Mouse (Mus musculus) liver, embryonic 12.5 days (tissue): Measurements from ENCODE around the gene Tmem139. TPM values are rescaled to one million over a fixed set of nuclear protein-coding genes. Genes with fewer than 3 reads are reported as not detected.

Experiments used
- ATAC-seq: fragments of 200-750 bp; cut with Nextera tagmentation; 2 replicates; pipeline ENCODE4 v1.8.0; 2017; ENCODE audit warnings: moderate number of reproducible peaks, mild to moderate bottlenecking, moderate library complexity
- H3K27ac ChIP-seq: fragments of 300-500 bp; sonication (generic); 2 replicates; pipeline ENCODE4 v1.5.1; 2016; ENCODE audit warnings: mild to moderate bottlenecking
- H3K27me3 ChIP-seq: fragments of 300-500 bp; sonication (generic); replicated peaks from 2 replicates; pipeline ENCODE4 v1.6.1; 2016; ENCODE audit warnings: mild to moderate bottlenecking, moderate library complexity
- H3K36me3 ChIP-seq: fragments of 300-500 bp; sonication (generic); 2 replicates; pipeline ENCODE4 v1.6.1; 2016; ENCODE audit warnings: mild to moderate bottlenecking, moderate library complexity
- H3K4me1 ChIP-seq: fragments of 300-500 bp; sonication (generic); 2 replicates; pipeline ENCODE4 v1.6.1; 2016
- H3K4me2 ChIP-seq: fragments of 300-500 bp; sonication (generic); 2 replicates; pipeline ENCODE4 v1.6.1; 2016; ENCODE audit warnings: mild to moderate bottlenecking, moderate library complexity
- H3K4me3 ChIP-seq: fragments of 300-500 bp; sonication (generic); 2 replicates; pipeline ENCODE4 v1.5.1; 2016; ENCODE audit warnings: mild to moderate bottlenecking, moderate library complexity
- H3K9ac ChIP-seq: fragments of 300-500 bp; sonication (generic); 2 replicates; pipeline ENCODE4 v1.6.1; 2016; ENCODE audit warnings: mild to moderate bottlenecking, moderate library complexity
- H3K9me3 ChIP-seq: fragments of 300-500 bp; sonication (generic); replicated peaks from 2 replicates; pipeline ENCODE4 v1.6.1; 2016; ENCODE audit warnings: mild to moderate bottlenecking, moderate library complexity
- WGBS: fragments of 180-500 bp; shearing (Covaris S2); methylation state at CpG from one replicate; pipeline ENCODE4 v1.1.7; 2016; ENCODE audit not compliant: insufficient replicate concordance; 5-methylcytosine and 5-hydroxymethylcytosine counted together
- polyA plus RNA-seq: library from polyadenylated mRNA; unstranded; fragments of >200 nt; fragmentation: Nextera tagmentation; extraction: Ambion mirVana; gene quantifications from 2 replicates; pipeline ENCODE4 v1.2.1, GENCODE M21; 2016

The Tmem139 gene
- polyA plus RNA-seq, result not detected in 2 replicates

- H3K9me3 ChIP-seq, result no peaks in the 10 kb centered on the region
- peak within 1 kb of the TSS; percentile 12; the same call in 1 of the 2 replicates for H3K9ac ChIP-seq
- peaks cover 31% of the 10 kb centered on the region for H3K4me1 ChIP-seq
- no peak within 1 kb of the TSS for H3K27ac ChIP-seq
- 32% methylated on average over 20 of the region's 20 CpGs for WGBS
- no peaks in the 10 kb centered on the region for H3K36me3 ChIP-seq
- no peak for ATAC-seq
- no peak within 1 kb of the TSS for H3K4me3 ChIP-seq
- peaks cover 18% of the 10 kb centered on the region; the same call in 1 of the 2 replicates for H3K27me3 ChIP-seq
- H3K4me2 ChIP-seq, result peak within 1 kb of the TSS; percentile 19
Measured at GRCm38 (mm10) chr6:42261524-42262170, at the start of gene Tmem139. Gene Tmem139, plus strand, starts transcription at chr6:42261970.

GRCm38 (mm10) chr6:42215028-42215427 lies 46.7 kb upstream of the Tmem139 start, which contains the start of gene Tas2r144:
Gene Tas2r144, plus strand, starts transcription at chr6:42215328.
- H3K36me3 ChIP-seq, result no peaks in the 10 kb centered on the region
- no peaks in the 10 kb centered on the region for H3K4me1 ChIP-seq
- no peak within 1 kb of the TSS for H3K4me2 ChIP-seq
- WGBS, result 50% methylated on average over 2 of the region's 2 CpGs
- no peaks in the 10 kb centered on the region for H3K9me3 ChIP-seq
- H3K27ac ChIP-seq, result no peak within 1 kb of the TSS
- ATAC-seq, result no peak
- no peaks in the 10 kb centered on the region for H3K27me3 ChIP-seq
- no peak within 1 kb of the TSS for H3K9ac ChIP-seq
- H3K4me3 ChIP-seq, result no peak within 1 kb of the TSS

DNA sequence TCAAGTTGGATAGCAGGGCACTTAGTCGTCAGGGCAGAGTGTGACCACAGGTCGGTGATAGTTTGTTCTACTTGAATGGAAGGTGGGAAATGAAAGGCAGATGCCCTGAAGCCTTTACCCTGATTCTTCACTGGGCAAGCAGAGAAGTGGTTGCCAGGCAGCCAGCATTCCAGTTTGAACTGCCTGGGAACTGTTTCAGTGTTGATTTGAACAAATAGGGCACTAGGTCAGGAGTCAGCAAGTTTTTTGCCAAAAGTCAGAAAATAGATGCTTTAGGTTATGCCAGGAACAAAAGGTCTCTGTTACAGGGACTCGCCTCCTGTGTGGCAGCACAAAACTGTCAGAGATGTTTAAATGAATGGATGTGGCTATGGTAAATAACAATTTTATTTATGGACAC lies 39.5 kb upstream of the Tmem139 start:
- H3K4me3 ChIP-seq, result no peak overlapping the region
- H3K27me3 ChIP-seq, result peaks cover 10% of the 10 kb centered on the region; the same call in 1 of the 2 replicates
- no peaks in the 10 kb centered on the region for H3K4me1 ChIP-seq
- no peak overlapping the region for H3K27ac ChIP-seq
- no peak overlapping the region for H3K4me2 ChIP-seq
- no peaks in the 10 kb centered on the region for H3K36me3 ChIP-seq
- no peaks in the 10 kb centered on the region for H3K9me3 ChIP-seq
- 62% methylated on average over 3 of the region's 3 CpGs for WGBS
- no peak for ATAC-seq
- no peak overlapping the region for H3K9ac ChIP-seq

DNA sequence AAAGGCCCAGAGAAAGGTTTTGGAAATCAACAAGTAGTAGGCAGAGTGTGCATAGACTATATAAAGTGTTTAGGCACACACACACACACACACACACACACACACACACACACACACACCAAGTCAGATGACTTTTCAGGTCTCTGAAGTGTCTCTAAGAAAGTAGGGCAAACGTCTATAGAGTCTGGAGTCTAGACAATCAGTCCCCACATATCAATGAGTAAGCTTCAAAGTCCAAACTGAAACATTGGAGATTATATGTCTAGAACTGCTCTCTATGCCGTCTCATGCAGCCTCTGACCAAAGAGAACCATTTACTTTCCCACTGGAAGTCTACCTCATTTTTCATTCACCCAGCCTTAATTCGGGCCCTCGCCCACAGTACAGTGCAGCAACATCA lies 36.7 kb upstream of the Tmem139 start:
- 59% methylated on average over 4 of the region's 4 CpGs for WGBS
- no peaks in the 10 kb centered on the region for H3K4me1 ChIP-seq
- H3K27ac ChIP-seq, result no peak overlapping the region
- H3K36me3 ChIP-seq, result no peaks in the 10 kb centered on the region
- no peak overlapping the region for H3K4me2 ChIP-seq
- ATAC-seq, result no peak
- no peak overlapping the region for H3K4me3 ChIP-seq
- no peak overlapping the region for H3K9ac ChIP-seq
- no peaks in the 10 kb centered on the region for H3K9me3 ChIP-seq
- peaks cover 10% of the 10 kb centered on the region; the same call in 1 of the 2 replicates for H3K27me3 ChIP-seq

DNA sequence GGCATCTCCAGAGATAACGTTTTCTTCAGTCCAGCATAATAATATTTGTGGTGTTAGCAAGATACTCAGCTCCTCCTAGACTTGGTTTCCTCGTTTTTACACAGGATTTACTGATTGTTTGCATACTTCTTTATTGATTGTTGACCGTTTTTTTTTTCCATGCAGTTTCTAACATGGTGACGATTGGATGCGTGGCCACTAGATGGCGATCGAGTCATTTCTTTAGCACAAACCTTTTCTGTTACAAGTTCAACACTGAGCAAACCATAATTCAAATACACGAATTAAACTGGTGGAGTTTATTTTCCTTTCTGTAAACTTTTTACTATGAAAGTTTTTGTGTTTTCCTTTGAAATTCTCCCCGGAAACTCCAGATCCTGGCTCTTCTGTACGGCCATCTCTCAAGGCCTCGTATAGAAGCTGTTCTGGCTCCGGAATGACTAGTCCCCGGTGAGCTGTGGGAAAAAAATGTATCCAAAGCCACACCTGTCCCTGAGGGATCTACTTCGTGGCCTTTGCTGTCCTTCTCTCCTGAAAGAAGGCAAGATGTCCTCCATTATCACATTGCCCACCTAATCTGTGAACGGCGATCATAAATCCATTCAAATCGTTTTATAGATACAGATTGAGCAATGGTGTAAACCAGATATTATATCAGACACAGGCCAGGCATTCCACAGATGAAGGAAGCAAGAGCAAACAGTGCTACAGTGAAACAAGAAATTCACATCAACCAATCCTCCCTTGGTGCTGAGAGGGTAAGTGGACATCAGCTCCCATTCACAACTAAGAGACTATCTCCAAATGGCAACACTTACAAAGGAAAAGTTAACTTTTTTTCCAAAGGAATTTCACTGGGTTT lies 34.3 kb upstream of the Tmem139 start:
- Histone ChIP-seq H3K9me3 (no peaks in the 10 kb centered on the region), H3K9ac (no peak overlapping the region), H3K4me2 (no peak overlapping the region), H3K27me3 (peaks cover 10% of the 10 kb centered on the region; the same call in 1 of the 2 replicates), H3K36me3 (no peaks in the 10 kb centered on the region), H3K27ac (no peak overlapping the region), H3K4me1 (no peaks in the 10 kb centered on the region), H3K4me3 (no peak overlapping the region)
- WGBS, result 29% methylated on average over 17 of the region's 17 CpGs
- ATAC-seq, result no peak

GRCm38 (mm10) chr6:42229610-42230009 lies 32.2 kb upstream of the Tmem139 start:
- WGBS, result 62% methylated on average over 4 of the region's 4 CpGs
- Histone ChIP-seq H3K36me3 (no peaks in the 10 kb centered on the region), H3K4me1 (no peaks in the 10 kb centered on the region)

DNA sequence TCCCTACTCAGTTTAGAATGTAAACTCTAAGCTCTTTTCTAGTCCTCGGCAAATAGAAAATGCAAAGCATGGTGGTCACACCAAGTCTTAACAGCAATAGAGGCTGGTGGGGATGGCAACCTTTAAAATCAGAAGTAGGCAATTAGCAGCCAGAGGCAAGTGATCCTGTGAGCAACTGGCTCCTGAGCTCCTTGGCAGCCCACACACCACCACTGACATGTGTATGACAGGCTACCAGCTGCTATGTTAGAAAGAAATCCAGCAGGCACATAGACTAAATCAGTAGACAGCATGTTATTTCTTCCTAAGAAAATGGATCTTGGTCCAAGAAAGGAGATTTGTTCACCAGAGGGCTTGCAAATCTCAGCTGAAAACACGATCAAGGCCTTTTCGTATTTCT lies 30.6 kb upstream of the Tmem139 start:
- Histone ChIP-seq H3K4me3 (no peak overlapping the region), H3K9ac (no peak overlapping the region), H3K4me1 (no peaks in the 10 kb centered on the region), H3K4me2 (no peak overlapping the region), H3K36me3 (no peaks in the 10 kb centered on the region), H3K27me3 (no peaks in the 10 kb centered on the region), H3K27ac (no peak overlapping the region), H3K9me3 (no peaks in the 10 kb centered on the region)
- WGBS, result 72% methylated on average over 3 of the region's 3 CpGs
- no peak for ATAC-seq

More at GRCm38 (mm10) chr6:42229610-42230009, 32.2 kb upstream of the Tmem139 start:
- H3K27me3 ChIP-seq, result peaks cover 10% of the 10 kb centered on the region; the same call in 1 of the 2 replicates
- no peaks in the 10 kb centered on the region for H3K9me3 ChIP-seq
- no peak overlapping the region for H3K4me2 ChIP-seq
- no peak overlapping the region for H3K27ac ChIP-seq
- no peak for ATAC-seq
- H3K4me3 ChIP-seq, result no peak overlapping the region
- no peak overlapping the region for H3K9ac ChIP-seq

DNA sequence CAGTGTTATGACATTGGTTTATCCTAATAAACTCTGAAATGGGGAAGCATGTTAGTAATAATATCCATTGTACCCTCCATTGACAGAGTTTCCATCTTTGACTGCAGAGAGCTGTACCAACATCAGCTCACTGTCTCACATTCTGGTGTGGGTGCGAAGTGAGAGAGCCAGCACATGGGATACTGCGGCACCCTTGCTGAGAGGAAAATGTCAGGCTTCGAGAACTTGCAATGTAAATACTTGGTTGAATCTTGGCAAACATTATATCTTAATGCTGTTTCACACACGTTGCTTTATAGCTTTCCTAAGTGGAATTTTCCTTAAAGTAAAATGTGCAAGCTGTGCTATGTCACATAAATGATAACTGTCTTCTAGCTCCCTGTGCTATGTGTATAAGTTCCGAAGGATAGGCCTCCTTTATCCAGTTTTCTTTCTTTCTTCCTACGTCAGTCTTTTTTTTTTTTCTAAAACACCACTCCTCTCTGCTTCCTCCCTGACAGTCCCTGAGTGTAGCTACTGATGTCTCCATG lies 24.4 kb upstream of the Tmem139 start:
- no peak overlapping the region for H3K4me2 ChIP-seq
- H3K9me3 ChIP-seq, result no peaks in the 10 kb centered on the region
- H3K9ac ChIP-seq, result no peak overlapping the region
- 61% methylated on average over 6 of the region's 6 CpGs for WGBS
- no peak for ATAC-seq
- no peak overlapping the region for H3K27ac ChIP-seq
- H3K4me3 ChIP-seq, result no peak overlapping the region
- no peaks in the 10 kb centered on the region for H3K4me1 ChIP-seq
- no peaks in the 10 kb centered on the region for H3K36me3 ChIP-seq
- H3K27me3 ChIP-seq, result no peaks in the 10 kb centered on the region

DNA sequence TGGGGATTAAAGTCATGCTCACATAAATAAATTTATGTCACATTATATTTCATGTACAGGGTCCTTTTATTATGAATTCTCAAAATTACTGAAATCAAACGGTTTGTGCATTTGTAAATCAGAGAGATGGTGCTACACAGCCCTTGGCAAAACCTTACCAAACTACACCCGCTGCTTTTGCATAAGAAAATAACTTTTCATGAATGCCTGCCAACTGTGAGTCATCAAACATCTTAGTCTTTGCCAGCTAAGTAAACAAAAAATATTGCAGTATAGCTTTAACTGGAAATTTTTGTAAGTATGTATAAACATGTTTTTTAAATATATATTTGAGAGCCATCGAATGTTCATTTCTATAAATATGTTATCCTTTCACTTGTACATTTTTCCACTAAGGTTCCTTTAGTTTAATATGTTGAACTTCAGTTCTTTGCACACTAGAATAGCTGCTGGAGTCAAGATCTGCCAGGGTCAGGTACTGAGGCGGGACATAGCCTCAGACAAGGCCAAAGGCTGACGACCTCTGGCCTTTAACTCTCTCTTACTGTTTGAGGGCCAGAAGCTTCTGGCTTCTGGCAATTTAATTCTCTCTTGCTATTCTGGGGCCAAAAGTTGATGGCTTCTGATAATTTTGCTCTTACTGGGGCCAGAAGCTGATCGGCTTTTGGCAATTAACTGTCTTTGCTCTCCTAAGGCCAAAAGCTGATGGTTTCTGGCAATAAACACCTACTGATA lies 20.3 kb upstream of the Tmem139 start:
- Histone ChIP-seq H3K27ac (no peak overlapping the region), H3K4me1 (peaks cover 11% of the 10 kb centered on the region), H3K4me2 (no peak overlapping the region), H3K4me3 (no peak overlapping the region), H3K9me3 (no peaks in the 10 kb centered on the region), H3K27me3 (no peaks in the 10 kb centered on the region), H3K9ac (no peak overlapping the region), H3K36me3 (no peaks in the 10 kb centered on the region)
- no peak for ATAC-seq
- 68% methylated on average over 6 of the region's 6 CpGs for WGBS

DNA sequence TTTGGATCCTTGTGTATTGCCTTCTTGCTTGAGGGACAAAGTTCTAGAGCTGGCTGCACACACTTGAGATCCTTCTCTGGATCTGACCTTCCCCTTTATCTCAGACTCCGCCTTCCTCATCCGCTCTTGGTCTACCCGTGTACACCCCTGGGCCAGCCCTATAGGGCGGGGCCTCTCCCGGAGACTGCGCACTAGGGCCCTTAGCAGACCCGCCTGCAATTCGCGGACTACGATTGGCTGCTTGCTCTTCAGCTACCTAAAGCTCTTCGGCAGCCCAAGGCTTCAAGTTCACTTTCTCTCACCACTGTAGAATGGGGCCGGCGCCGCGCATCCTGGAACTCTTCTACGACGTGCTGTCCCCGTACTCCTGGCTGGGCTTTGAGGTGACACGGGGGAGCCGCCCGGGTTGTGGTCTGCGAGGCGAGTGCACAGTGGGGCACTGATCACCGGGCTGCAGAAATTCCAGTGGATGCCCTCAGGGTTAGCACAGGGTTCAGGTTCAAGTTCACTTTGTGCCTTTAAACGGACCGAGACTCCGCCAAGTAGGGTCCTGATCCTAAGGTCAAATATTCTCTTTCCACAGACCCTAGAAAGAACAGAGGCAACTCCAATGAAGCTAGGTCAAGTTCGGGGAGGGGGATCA lies 15.9 kb upstream of the Tmem139 start, which contains the start of gene Gstk1:
TSS of gene Gstk1 (plus strand) at position 225 of the 643 bp plus-strand sequence.
- WGBS, result 2% methylated on average over 28 of the region's 28 CpGs
- Histone ChIP-seq H3K9me3 (no peaks in the 10 kb centered on the region), H3K4me1 (peaks cover 21% of the 10 kb centered on the region), H3K27ac (no peak within 1 kb of the TSS), H3K27me3 (no peaks in the 10 kb centered on the region), H3K4me2 (peak within 1 kb of the TSS; percentile 93), H3K9ac (peak within 1 kb of the TSS; percentile 63), H3K4me3 (peak within 1 kb of the TSS; percentile 61), H3K36me3 (no peaks in the 10 kb centered on the region)
- peak; percentile 100 for ATAC-seq

DNA sequence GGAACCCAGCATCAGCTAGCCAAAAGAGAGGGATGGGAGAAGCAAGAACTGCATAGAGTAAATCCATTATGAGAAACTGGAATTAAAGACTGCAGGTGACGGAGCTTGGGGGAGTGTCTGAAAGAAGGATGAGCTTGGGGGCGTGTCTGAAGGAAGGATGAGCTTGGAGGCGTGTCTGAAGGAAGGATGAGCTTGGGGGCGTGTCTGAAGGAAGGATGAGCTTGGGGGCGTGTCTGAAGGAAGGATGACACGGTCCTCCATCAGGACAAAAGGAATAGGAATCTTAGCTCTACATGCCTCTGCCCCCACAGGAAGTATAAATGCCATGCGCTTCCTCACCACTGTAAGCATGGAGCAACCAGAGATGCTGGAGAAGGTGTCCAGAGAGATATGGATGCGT lies 14.6 kb upstream of the Tmem139 start:
- H3K4me2 ChIP-seq, result peak overlapping the region; percentile 93
- H3K27ac ChIP-seq, result no peak overlapping the region
- 16% methylated on average over 8 of the region's 8 CpGs for WGBS
- no peaks in the 10 kb centered on the region for H3K9me3 ChIP-seq
- peaks cover 21% of the 10 kb centered on the region for H3K4me1 ChIP-seq
- H3K36me3 ChIP-seq, result no peaks in the 10 kb centered on the region
- H3K9ac ChIP-seq, result no peak overlapping the region
- no peak overlapping the region for H3K4me3 ChIP-seq
- 0 out of 2 replicates have a peak, but pooled peaks have one; percentile 20 for ATAC-seq
- no peaks in the 10 kb centered on the region for H3K27me3 ChIP-seq
